Mouse (Mus musculus): ENCODE data around the gene Gm10775.

GRCm38 (mm10) chr13:65240509-65241098 is 18.7 kb upstream of the Gm10775 start:
- no peak for TF ChIP-seq CTCF (IDR thresholded peaks at IDR 0.05; ENCODE audit: low read depth, low read length)
- no peak; the same call in 1 of the 2 replicates for TF ChIP-seq POLR2A (IDR thresholded peaks at IDR 0.05; ENCODE audit: extremely low read depth, insufficient read depth, low read length)

Measured in liver, adult 2 months (tissue).